Mouse (Mus musculus): ENCODE results near the gene Rapgef1.

DNA sequence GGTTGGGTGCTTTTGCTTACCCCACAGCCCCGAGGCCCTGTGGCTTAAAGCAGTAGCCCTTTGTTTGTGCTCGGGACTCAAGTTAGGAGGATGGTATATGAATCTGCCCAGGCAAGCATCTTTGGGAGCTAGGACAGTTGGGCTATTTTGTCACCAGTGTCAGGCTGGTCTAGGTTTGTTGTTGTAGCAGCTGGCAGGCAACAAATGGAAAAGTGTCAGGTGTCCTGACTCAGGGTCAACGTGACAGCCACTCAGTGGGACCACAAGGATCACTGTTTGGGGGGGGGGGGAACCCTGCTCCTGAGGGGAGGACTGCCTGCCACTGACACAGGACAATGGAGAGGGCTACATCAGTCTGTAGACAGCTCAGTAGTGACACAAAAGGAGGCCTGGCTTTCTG, 91.5 kb downstream of the Rapgef1 start:
- TF ChIP-seq POLR2A (IDR thresholded peaks at IDR 0.05; ENCODE audit: control insufficient read depth, extremely low read depth, insufficient read depth, low read length, poor library complexity) (no peak), CTCF (IDR thresholded peaks at IDR 0.05; ENCODE audit: borderline replicate concordance, control insufficient read depth, extremely low read depth, insufficient read depth, low read length, poor library complexity) (no peak)

Measured in thymus, adult 2 months (tissue).